Mouse (Mus musculus) erythroblast, embryonic 14.5 days (primary cell): Measurements from ENCODE around the gene Wfdc2.

Experiments
- GATA1 ChIP-seq: IDR thresholded peaks from 2 replicates; pipeline ENCODE4 v1.6.1; 2012; ENCODE audit warnings: low read length, inconsistent platforms, mixed read lengths
- TAL1 ChIP-seq: IDR thresholded peaks from 3 replicates; pipeline ENCODE4 v1.6.1; 2012; ENCODE audit warnings: low read length, inconsistent platforms, mixed read lengths

- TF ChIP-seq GATA1 (no peak), TAL1 (no peak)
Observed at GRCm38 (mm10) chr2:164534315-164534714, 27.9 kb upstream of the Wfdc2 start.
